Mouse (Mus musculus): ENCODE data around the gene Shisa9. TPM values are rescaled to one million over a fixed set of nuclear protein-coding genes. Genes with fewer than 3 reads are reported as not detected.

The Shisa9 gene
- polyA plus RNA-seq, 1 experiment from 2014 or later, result 1.1 TPM

- WGBS, result 72% methylated on average over 2 of the region's 2 CpGs
- Histone ChIP-seq H3K36me3 (no peaks in the 10 kb centered on the region), H3K4me3 (no peak overlapping the region), H3K27ac (no peak overlapping the region), H3K9me3 (no peaks in the 10 kb centered on the region), H3K9ac (no peak overlapping the region), H3K27me3 (no peaks in the 10 kb centered on the region), H3K4me2 (no peak overlapping the region), H3K4me1 (no peaks in the 10 kb centered on the region)
- no peak for ATAC-seq (ENCODE audit: insufficient number of reproducible peaks, low FRiP score, low TSS enrichment, low read depth)
Measured at GRCm38 (mm10) chr16:12005177-12005576, 21.3 kb downstream of the Shisa9 start.

GRCm38 (mm10) chr16:12010136-12010535 is 26.2 kb downstream of the Shisa9 start:
- no peaks in the 10 kb centered on the region for H3K36me3 ChIP-seq
- H3K4me1 ChIP-seq, result no peaks in the 10 kb centered on the region
- no peak overlapping the region for H3K27ac ChIP-seq
- H3K9ac ChIP-seq, result no peak overlapping the region
- no peaks in the 10 kb centered on the region for H3K9me3 ChIP-seq
- H3K27me3 ChIP-seq, result no peaks in the 10 kb centered on the region
- no peak overlapping the region for H3K4me3 ChIP-seq
- WGBS, result 87% methylated on average over 3 of the region's 3 CpGs
- no peak for ATAC-seq (ENCODE audit: insufficient number of reproducible peaks, low FRiP score, low TSS enrichment, low read depth)
- H3K4me2 ChIP-seq, result no peak overlapping the region

- ATAC-seq (ENCODE audit: insufficient number of reproducible peaks, low FRiP score, low TSS enrichment, low read depth), result no peak
- WGBS, result 54% methylated on average over 2 of the region's 2 CpGs
- no peaks in the 10 kb centered on the region for H3K4me1 ChIP-seq
- no peak overlapping the region for H3K9ac ChIP-seq
- no peak overlapping the region for H3K27ac ChIP-seq
- H3K36me3 ChIP-seq, result no peaks in the 10 kb centered on the region
- no peaks in the 10 kb centered on the region for H3K9me3 ChIP-seq
- H3K27me3 ChIP-seq, result no peaks in the 10 kb centered on the region
- H3K4me2 ChIP-seq, result no peak overlapping the region
- H3K4me3 ChIP-seq, result no peak overlapping the region
Measured at GRCm38 (mm10) chr16:12012747-12013146, 28.8 kb downstream of the Shisa9 start.

- H3K4me1 ChIP-seq, result no peaks in the 10 kb centered on the region
- no peaks in the 10 kb centered on the region for H3K9me3 ChIP-seq
- no peak overlapping the region for H3K4me2 ChIP-seq
- no peak overlapping the region for H3K27ac ChIP-seq
- ATAC-seq (ENCODE audit: insufficient number of reproducible peaks, low FRiP score, low TSS enrichment, low read depth), result no peak
- no peak overlapping the region for H3K9ac ChIP-seq
- H3K27me3 ChIP-seq, result no peaks in the 10 kb centered on the region
- no peak overlapping the region for H3K4me3 ChIP-seq
- H3K36me3 ChIP-seq, result no peaks in the 10 kb centered on the region
- WGBS, result 69% methylated on average over 4 of the region's 4 CpGs
Measured at GRCm38 (mm10) chr16:12014523-12014922, 30.6 kb downstream of the Shisa9 start.

GRCm38 (mm10) chr16:12017921-12018618 is 34.2 kb downstream of the Shisa9 start:
- Histone ChIP-seq H3K4me2 (no peak overlapping the region), H3K27me3 (no peaks in the 10 kb centered on the region), H3K4me3 (no peak overlapping the region), H3K4me1 (no peaks in the 10 kb centered on the region), H3K27ac (no peak overlapping the region), H3K36me3 (no peaks in the 10 kb centered on the region), H3K9ac (no peak overlapping the region), H3K9me3 (no peaks in the 10 kb centered on the region)
- WGBS, result 82% methylated on average over 4 of the region's 4 CpGs
- ATAC-seq (ENCODE audit: insufficient number of reproducible peaks, low FRiP score, low TSS enrichment, low read depth), result no peak

GRCm38 (mm10) chr16:12020103-12020755 is 36.3 kb downstream of the Shisa9 start:
- H3K4me1 ChIP-seq, result no peaks in the 10 kb centered on the region
- no peaks in the 10 kb centered on the region for H3K9me3 ChIP-seq
- no peak overlapping the region for H3K4me2 ChIP-seq
- no peaks in the 10 kb centered on the region for H3K27me3 ChIP-seq
- no peak overlapping the region for H3K9ac ChIP-seq
- no peaks in the 10 kb centered on the region for H3K36me3 ChIP-seq
- no peak for ATAC-seq (ENCODE audit: insufficient number of reproducible peaks, low FRiP score, low TSS enrichment, low read depth)
- no peak overlapping the region for H3K27ac ChIP-seq
- WGBS, result 81% methylated on average over 1 of the region's 1 CpGs
- H3K4me3 ChIP-seq, result no peak overlapping the region

GRCm38 (mm10) chr16:12032441-12032840 is 48.5 kb downstream of the Shisa9 start:
- H3K27me3 ChIP-seq, result no peaks in the 10 kb centered on the region
- H3K4me1 ChIP-seq, result no peaks in the 10 kb centered on the region
- no peak for ATAC-seq (ENCODE audit: insufficient number of reproducible peaks, low FRiP score, low TSS enrichment, low read depth)
- no peaks in the 10 kb centered on the region for H3K36me3 ChIP-seq
- H3K27ac ChIP-seq, result no peak overlapping the region
- H3K9ac ChIP-seq, result no peak overlapping the region
- no peak overlapping the region for H3K4me2 ChIP-seq
- no peaks in the 10 kb centered on the region for H3K9me3 ChIP-seq
- no peak overlapping the region for H3K4me3 ChIP-seq
- WGBS, result 65% methylated on average over 1 of the region's 1 CpGs

DNA sequence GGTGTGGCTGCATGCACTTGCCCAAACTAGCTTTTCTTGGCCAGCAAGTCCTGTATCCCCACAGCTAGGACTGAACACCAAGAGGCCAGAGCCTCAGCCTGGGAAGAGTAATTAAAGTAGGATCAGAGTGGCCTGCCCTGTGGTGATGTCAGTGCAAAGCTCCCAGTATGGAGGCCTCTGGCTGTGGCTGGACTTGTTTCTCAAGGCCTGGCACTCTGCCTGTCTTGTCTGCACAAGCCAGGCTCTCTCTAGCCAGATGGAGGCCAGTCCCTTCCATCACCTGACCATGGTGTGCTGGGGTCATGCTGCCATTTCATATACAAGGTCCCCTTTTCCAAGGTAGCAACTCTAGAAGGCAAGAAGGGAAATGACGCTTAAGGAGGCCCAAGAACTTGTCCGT is 51.0 kb downstream of the Shisa9 start:
- Histone ChIP-seq H3K9ac (no peak overlapping the region), H3K27me3 (no peaks in the 10 kb centered on the region), H3K36me3 (no peaks in the 10 kb centered on the region), H3K9me3 (no peaks in the 10 kb centered on the region), H3K4me3 (no peak overlapping the region), H3K27ac (no peak overlapping the region), H3K4me1 (no peaks in the 10 kb centered on the region), H3K4me2 (no peak overlapping the region)
- ATAC-seq (ENCODE audit: insufficient number of reproducible peaks, low FRiP score, low TSS enrichment, low read depth), result no peak
- WGBS, result 88% methylated on average over 2 of the region's 2 CpGs

- 75% methylated on average over 3 of the region's 3 CpGs for WGBS
- no peak for ATAC-seq (ENCODE audit: insufficient number of reproducible peaks, low FRiP score, low TSS enrichment, low read depth)
- Histone ChIP-seq H3K4me3 (no peak overlapping the region), H3K36me3 (no peaks in the 10 kb centered on the region), H3K9ac (no peak overlapping the region), H3K4me1 (peaks cover 1% of the 10 kb centered on the region; the same call in 1 of the 2 replicates), H3K27me3 (no peaks in the 10 kb centered on the region), H3K9me3 (no peaks in the 10 kb centered on the region), H3K27ac (no peak overlapping the region), H3K4me2 (no peak overlapping the region)
Measured at GRCm38 (mm10) chr16:12035626-12036025, 51.7 kb downstream of the Shisa9 start.

DNA sequence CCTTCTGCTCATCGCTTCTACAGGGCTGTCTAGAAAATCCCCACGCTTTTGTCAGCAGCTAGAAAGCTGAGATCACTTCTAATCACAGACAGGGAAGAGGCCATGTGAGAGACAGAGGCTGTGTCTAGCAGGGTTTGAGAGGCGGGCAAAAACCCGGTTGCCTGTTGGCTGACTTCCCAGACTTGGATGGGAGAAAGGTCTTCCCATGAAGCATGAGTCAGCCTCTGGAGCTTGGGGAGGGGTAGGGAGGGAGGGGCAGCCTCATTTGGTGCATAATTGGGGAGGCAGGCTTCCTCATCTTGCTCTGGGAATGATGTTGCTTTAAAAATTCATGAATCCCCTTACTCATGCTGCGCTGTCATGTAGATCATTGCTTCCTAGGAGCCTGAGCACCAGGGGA is 57.0 kb downstream of the Shisa9 start:
- WGBS, result 48% methylated on average over 5 of the region's 5 CpGs
- 0 out of 2 replicates have a peak, but pooled peaks have one; percentile 24 for ATAC-seq (ENCODE audit: insufficient number of reproducible peaks, low FRiP score, low TSS enrichment, low read depth)
- no peak overlapping the region for H3K4me3 ChIP-seq
- no peaks in the 10 kb centered on the region for H3K36me3 ChIP-seq
- H3K4me1 ChIP-seq, result peaks cover 7% of the 10 kb centered on the region; the same call in 1 of the 2 replicates
- H3K9ac ChIP-seq, result no peak overlapping the region
- no peak overlapping the region for H3K4me2 ChIP-seq
- no peaks in the 10 kb centered on the region for H3K9me3 ChIP-seq
- H3K27ac ChIP-seq, result no peak overlapping the region
- H3K27me3 ChIP-seq, result no peaks in the 10 kb centered on the region

DNA sequence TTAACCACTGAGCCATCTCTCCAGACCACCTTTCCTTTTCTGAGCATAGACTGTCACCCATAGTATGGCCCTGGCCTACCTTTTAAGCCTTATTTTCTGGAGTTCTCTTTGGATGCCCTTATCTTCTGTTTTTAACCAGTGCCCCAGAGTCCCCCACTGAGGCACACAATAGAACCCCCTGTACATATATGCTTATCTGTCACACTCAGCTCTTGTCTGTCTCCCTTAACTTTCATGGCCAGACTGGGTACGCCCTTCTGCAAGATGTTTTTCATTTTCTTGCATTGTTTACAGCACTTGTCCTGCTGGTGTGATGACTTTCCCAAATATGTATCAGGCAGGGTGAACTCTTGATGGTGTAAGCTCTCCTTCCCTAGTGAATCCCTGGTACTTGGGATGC is 68.1 kb downstream of the Shisa9 start:
- Histone ChIP-seq H3K9me3 (no peaks in the 10 kb centered on the region), H3K4me1 (no peaks in the 10 kb centered on the region), H3K27ac (no peak overlapping the region), H3K27me3 (no peaks in the 10 kb centered on the region), H3K4me3 (no peak overlapping the region), H3K4me2 (no peak overlapping the region), H3K36me3 (no peaks in the 10 kb centered on the region), H3K9ac (no peak overlapping the region)
- ATAC-seq (ENCODE audit: insufficient number of reproducible peaks, low FRiP score, low TSS enrichment, low read depth), result no peak
- 90% methylated on average over 1 of the region's 1 CpGs for WGBS

DNA sequence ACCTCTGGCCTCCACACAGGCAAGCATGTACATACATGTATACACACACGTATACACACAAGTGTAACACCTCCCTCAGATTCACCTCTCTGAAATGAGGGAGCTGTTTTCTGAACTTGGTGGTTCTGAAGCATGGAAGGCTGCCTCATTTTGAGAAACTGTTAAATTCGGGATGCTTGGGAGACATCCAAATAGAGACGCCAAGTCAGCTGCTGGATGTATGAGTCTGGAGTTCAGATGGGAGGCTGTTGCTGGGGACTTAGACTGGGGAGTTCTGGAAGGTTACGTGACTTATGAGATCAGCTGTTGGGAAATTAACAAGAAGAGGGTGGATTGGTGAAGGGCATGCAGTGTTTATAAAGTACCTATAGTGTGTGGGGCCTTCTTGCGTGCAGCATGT is 88.7 kb downstream of the Shisa9 start:
- ATAC-seq (ENCODE audit: insufficient number of reproducible peaks, low FRiP score, low TSS enrichment, low read depth), result no peak
- H3K4me3 ChIP-seq, result no peak overlapping the region
- 60% methylated on average over 5 of the region's 5 CpGs for WGBS

More for the DNA sequence above, 88.7 kb downstream of the Shisa9 start:
- Histone ChIP-seq H3K4me1 (peaks cover 9% of the 10 kb centered on the region; the same call in 1 of the 2 replicates), H3K27ac (no peak overlapping the region), H3K9me3 (no peaks in the 10 kb centered on the region), H3K36me3 (no peaks in the 10 kb centered on the region), H3K4me2 (no peak overlapping the region), H3K27me3 (no peaks in the 10 kb centered on the region), H3K9ac (no peak overlapping the region)

All from limb, embryonic 15.5 days (tissue).